Mouse (Mus musculus) CD4-positive, CD25-positive, alpha-beta regulatory T cell, adult 2 months (primary cell): ENCODE results near the gene Olfr1341.
A peak's percentile ranks its signal among the peaks of the same experiment; 100 is the strongest.

ENCODE experiments used
- DNase-seq: peaks from one replicate; pipeline ENCODE4 v3.0.0-alpha.2; 2012; ENCODE audit warnings: low read depth, low spot score

The Olfr1341 gene

DNA sequence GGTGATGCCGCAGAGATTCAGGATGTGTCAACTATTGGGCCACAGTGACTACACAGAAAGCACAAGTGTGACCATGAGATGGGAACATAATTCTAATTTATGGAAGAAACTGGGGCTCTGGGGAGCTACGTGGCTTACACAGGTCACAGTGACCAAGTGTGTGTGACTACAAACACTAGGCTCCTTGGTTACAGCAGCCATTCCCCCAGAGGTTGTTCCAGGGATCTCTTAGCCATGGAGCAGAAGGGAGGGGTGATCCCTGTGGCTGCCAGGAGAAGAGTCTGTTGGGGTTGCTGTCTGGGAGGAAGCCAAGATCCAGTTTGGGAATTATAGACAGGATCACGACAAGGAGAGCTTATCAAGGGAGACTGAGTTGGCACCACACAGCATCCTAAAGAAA lies at the start of gene Olfr1341:
Gene Olfr1341 (plus strand): TSS at position 301 of the 400 bp plus-strand sequence.
- DNase-seq = no peak

DNA sequence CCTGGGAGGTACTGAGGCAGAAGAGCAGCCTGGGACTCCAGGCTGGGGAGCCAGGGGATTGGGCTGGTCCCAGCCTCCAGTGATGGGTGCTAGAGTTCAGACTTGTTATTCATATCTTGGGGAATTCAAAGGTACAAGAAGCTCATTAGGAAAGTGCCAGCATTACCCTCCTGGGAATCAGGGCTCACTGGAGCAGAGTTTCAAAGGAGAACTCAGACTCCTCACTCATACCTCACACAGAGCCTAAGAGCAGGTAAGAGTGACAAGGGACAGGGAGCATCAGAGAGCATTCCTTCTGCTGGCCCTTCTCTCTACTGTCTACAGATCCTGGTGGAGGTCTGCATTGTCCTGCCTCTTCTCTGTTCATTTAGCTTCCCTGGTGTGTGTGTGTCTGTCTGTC lies 44.7 kb upstream of the Olfr1341 start, which contains the start of gene Olfr62:
Gene Olfr62 (plus strand): TSS at position 301 of the 400 bp plus-strand sequence.
- no peak for DNase-seq

DNA sequence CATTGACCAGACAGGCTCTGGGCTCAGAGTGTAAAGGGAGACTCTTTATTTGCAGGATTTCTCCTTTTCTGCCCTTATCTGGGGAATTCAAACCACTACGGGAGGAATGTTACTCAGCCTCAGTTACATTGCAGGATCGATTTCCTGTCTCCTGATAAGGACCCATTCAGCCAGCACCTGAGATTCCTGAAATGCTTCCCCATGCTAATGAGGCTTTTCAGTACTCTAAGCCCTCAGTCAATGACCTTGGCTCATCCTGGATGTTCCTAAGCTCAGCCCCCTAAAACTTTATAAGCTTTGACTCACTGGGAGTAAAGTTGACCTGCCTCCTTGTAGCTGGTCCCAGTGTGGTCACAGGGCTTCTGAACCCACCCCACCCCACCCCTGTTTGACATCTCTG lies 16.2 kb upstream of the Olfr1341 start:
- DNase-seq = no peak

DNA sequence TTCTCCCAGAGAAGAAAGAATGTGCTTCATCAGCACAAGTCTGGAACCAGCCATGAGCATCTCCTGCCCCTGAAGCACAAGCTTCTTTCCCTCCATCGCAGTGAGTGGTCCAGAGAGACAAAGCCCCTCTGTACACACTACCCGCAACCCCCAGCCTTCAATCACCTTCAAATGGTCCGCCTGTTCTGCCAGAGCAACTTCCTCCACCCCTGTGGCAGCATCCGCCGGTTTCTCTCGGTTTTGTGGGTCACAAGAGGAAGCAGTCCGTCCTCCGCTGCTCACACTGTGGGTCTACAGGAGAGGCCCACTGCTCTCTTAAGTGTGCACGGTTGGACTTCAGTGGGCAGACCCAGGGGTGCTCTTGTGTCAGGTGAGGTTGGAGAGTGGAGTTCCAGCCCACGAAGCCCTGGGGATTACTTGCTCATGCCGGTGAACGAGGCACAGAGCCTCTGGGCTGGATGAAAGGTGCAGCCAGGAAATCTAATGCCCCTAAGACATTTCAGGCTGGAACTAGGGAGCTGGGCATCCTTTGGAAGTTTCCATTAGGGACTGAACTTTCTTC lies 10.8 kb upstream of the Olfr1341 start, which contains the start of gene Olfr1342:
Gene Olfr1342 (minus strand): TSS at position 345 of the 562 bp plus-strand sequence.
- no peak for DNase-seq

DNA sequence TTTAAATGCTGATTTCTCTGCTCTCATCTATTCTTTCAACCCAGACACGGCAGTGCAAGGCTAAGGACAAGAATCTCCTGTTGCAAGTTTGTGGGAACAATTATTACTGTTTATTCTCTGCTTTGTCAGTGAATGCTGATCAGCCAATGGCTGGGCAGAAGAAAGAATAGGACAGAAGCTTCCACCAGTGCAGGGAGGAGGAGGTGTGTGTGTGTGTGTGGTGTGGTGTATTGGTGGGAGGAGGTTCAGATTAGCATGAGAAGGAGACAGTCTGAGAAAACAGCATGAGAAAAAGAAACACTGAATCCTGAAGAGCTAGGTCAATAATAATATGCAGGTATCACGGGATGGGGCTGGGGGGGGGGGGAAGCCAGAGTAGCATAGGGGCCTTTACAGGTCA lies 9.5 kb upstream of the Olfr1341 start:
- DNase-seq = no peak

DNA sequence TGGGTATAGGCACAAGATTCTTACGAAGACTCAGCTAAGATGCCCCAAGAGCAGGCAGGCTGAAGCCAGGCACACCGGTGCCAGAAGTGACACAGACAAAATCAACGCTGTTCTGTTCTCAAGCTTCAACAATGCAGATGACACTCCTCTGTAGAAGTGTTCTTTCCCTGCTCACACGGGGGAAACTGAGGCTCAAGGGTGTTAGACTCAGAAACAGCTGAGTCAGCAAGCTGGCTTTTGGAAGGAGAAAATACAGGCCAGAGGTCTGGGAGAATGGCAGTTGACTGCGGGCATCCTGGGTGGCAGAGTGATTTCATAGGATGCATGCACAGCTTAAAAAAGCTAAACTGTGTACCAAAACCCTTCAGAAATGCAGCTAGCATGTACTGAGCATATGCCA lies 4.8 kb downstream of the Olfr1341 start:
- DNase-seq = no peak

DNA sequence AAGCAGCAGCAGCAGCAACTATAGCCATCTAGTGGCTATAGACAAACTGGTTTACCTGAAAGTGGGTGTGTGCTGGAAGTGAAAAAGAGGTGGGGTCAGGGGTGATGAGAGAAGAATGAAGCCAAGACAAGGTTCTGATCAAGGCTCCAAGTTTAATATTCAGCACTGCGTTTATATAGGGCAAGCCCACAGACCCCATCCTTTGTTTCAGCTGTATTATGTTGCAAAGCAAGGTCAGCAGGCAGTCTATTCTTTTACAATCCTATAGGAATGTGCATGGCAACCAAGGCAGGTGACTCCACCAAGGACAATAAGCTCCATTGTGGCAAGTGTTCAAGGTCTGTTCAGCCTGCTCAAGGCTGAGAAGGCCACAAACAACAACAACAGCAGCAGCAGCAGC lies 8.3 kb downstream of the Olfr1341 start:
- DNase-seq = no peak

DNA sequence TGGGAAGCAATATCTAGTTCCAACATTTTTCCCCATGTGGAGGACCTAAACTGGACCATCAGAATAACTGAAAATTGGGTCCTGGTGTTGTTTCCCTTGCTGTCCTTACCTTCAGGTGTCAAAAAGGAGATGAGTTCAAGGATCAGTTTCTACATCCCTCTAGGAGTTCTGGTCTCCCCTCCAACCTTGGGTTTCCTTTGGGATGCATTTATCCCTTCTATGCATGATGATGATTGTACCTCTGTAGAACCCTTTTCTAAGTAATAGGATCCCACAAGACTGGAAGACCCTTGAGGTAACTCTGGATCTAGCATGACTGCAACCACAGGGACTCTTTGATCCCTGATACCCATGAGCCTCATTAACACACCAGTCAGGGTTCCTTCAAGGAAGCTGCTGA lies 16.5 kb downstream of the Olfr1341 start, which contains the start of gene Olfr1340:
Gene Olfr1340 (plus strand): TSS at position 301 of the 400 bp plus-strand sequence.
- no peak for DNase-seq

DNA sequence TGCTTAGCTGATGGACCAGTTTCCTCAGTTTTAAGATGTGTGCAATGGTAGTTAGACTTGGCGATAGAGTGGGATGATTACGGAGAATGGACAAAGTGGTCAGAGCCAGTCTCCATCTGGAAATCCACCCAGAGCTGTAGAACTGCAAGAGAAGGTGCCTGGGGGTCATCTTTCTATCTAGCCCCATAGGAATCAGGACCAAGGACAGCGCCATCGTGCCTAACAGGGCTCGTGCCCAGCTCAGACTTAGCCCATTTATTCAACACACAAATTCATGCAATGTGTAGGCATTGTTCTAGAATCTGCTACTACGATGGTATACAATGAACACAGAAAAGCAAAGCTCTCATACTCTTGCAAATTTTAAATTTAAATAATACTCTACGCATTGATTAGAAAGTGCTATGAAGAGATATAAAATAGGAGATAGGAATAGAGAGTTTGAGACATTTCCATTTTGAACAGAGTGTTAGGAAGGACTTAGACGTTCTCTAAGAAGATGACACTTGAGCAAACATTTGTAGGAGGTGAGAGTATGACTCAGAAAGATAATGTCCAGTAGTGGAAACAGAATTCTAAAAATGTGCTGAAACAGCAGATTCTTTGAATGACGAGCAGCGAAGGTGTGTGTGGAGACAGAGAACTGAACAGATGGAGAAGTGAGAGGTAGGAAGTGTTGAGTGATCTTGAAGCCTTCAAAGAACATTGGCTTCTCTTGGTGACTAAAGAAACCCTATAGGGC lies 18.6 kb downstream of the Olfr1341 start:
- DNase-seq = peak; percentile 1

DNA sequence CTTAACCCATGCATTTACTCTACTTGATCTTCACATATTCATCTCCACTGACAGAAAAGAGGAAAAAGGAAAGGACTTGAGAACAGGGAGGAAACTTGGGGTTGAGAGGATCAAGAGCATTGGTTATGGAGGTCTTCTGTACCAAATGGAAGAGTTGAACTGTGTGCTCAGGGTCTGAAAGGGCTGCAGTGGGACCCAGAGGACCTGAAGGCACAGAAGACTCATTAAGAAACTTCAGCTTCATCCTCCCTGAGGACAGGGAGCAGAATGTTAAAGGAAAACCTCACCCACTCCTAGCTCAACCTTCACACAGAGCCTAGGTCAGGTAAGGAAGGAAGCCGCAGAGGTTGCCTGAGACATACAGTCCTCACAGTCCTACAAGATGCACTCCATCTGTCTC lies 28.6 kb downstream of the Olfr1341 start, which contains the start of gene Olfr1339:
Gene Olfr1339 (plus strand): TSS at position 301 of the 400 bp plus-strand sequence.
- DNase-seq = no peak

DNA sequence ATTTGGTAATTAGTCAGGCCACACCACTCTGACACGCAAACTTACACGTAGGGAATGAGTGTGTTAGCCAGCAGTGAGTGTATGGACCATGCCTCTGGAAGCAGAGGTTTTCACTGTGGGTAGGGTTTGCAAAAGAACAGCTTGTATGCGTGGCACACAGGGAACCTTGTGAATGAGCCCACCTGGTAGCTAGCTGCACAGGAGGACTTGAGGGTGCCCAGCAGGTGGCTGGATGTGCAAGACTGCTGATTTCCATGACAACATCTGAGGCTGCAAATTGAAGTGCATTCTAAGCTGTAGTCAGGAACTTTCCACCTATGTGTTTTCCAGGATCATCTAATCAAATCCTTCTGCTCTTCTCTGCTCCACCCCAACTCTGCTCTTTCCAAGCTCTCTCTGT lies 36.3 kb downstream of the Olfr1341 start:
- no peak for DNase-seq

DNA sequence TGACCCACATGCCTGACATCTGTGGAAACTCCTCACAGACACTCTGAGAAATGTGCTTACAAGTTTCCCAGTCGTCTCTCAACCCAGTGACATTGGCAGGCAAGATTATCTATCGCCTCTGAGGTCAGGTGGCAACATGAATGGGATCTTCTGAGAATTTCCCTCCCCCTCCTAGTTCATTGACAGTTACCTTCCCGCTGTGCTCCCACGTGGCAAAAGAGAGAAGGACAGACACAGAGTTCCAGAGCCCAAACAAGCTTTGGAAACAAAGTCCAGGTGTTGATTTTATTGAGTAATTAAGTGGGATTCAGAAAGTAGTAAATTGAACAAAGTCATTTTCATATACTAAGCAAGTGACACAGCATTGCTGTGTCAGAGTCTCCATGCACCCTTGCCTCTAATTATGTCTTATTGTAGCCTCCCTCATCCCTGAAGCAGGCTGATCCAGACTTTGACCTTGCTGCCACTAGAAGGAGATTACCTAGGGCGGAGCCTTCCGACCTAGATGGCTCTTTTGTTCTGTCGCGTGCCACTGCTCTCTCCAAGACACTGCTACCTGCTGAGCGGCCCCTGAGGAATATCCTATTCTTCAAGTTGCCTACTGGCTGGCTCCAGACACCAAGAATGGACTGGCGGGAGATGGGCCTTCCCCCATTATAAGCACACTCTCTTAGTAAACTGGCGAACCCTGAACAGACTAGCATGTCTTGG lies 37.8 kb downstream of the Olfr1341 start:
- DNase-seq = no peak

DNA sequence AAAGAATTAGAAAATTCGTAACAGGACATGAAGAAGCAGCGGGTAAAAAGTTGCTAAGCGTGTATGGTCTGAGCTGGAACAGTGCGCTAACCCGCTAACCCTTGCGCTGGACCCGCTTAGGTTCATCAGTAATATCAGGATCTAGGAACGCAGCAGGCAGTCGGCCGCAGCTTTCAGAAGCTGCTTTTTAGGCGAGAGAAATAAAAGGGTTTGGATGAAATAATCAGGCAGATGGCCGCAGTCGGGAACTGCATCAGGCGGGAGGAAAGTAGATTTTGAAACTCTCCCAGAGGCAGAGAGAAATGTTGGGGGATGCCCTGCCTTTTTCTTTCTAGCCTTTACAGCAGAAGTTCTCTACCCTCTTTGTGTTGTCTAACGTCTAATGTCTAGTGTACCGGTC lies 38.6 kb downstream of the Olfr1341 start:
- DNase-seq = no peak

DNA sequence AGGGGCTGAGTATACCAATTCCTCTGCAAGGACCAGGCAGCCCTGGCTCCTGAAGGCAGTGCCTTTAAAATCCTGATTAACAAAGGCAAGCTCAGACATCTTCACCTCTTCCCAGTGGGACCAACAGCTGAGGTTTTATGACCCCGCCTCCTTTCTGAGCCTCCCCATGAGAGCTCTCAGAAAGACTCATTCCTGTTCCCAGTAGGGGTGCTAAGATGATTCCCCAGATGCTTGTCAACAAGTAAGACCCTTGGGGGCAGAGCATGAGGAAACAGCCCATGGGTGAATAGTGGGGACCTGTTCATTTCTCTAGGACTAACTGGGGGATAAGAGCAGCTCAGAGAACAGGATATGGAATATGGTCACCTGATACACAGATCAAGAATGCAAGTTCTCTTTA lies 55.3 kb downstream of the Olfr1341 start, which contains the start of gene Olfr1338:
Gene Olfr1338 (minus strand): TSS at position 101 of the 400 bp plus-strand sequence.
- no peak for DNase-seq
